Mouse (Mus musculus) midbrain, postnatal 0 days (tissue): ENCODE results near the gene Dpp9. TPM values are rescaled to one million over a fixed set of nuclear protein-coding genes. Genes with fewer than 3 reads are reported as not detected.

Experiments used
- ATAC-seq: fragments of 200-750 bp; cut with Nextera tagmentation; 2 replicates; pipeline ENCODE4 v1.8.0; 2017; ENCODE audit warnings: moderate number of reproducible peaks, mild to moderate bottlenecking, moderate TSS enrichment, moderate library complexity; ENCODE audit not compliant: low FRiP score
- DNase-seq: peaks from one replicate; pipeline ENCODE4 v3.0.0-alpha.2; 2015; ENCODE audit warnings: low spot score
- H3K27ac ChIP-seq: fragments of 300-500 bp; sonication (generic); 2 replicates; pipeline ENCODE4 v1.5.1; 2014; ENCODE audit warnings: low read depth, mild to moderate bottlenecking, low read length, mixed read lengths
- H3K27me3 ChIP-seq: fragments of 300-500 bp; sonication (generic); 2 replicates; pipeline ENCODE4 v1.6.1; 2014; ENCODE audit warnings: low read length, control low read depth, mixed read lengths; ENCODE audit not compliant: insufficient read depth
- H3K36me3 ChIP-seq: fragments of 300-500 bp; sonication (generic); 2 replicates; pipeline ENCODE4 v1.6.1; 2014; ENCODE audit warnings: low read length, control low read depth, mixed read lengths; ENCODE audit not compliant: insufficient read depth
- H3K4me1 ChIP-seq: fragments of 300-500 bp; sonication (generic); 2 replicates; pipeline ENCODE4 v1.6.1; 2014; ENCODE audit warnings: mild to moderate bottlenecking, control low read depth, antibody characterized with exemption, low read length, mixed read lengths; ENCODE audit not compliant: insufficient read depth
- H3K4me2 ChIP-seq: fragments of 300-500 bp; sonication (generic); 2 replicates; pipeline ENCODE4 v1.6.1; 2014; ENCODE audit warnings: low read depth, mild to moderate bottlenecking, low read length, mixed read lengths; ENCODE audit not compliant: poor library complexity, severe bottlenecking
- H3K4me3 ChIP-seq: fragments of 300-500 bp; sonication (generic); 2 replicates; pipeline ENCODE4 v1.5.1; 2014; ENCODE audit warnings: low read depth, mild to moderate bottlenecking, low read length, moderate library complexity
- H3K9ac ChIP-seq: fragments of 300-500 bp; sonication (generic); replicated peaks from 2 replicates; pipeline ENCODE4 v1.6.1; 2014; ENCODE audit warnings: mild to moderate bottlenecking, low read length, moderate library complexity, mixed read lengths; ENCODE audit not compliant: poor library complexity, severe bottlenecking
- H3K9me3 ChIP-seq: fragments of 300-500 bp; sonication (generic); 2 replicates; pipeline ENCODE4 v1.6.1; 2016; ENCODE audit warnings: low read length, control low read depth
- CTCF ChIP-seq: IDR thresholded peaks from 2 replicates; pipeline ENCODE4 v1.5.1; 2016; ENCODE audit warnings: antibody characterized with exemption, mild to moderate bottlenecking
- WGBS: fragments of 180-500 bp; shearing (Covaris S2); extraction: QIAGEN DNeasy Blood & Tissue Kit; methylation state at CpG from one replicate; pipeline ENCODE4 v1.1.7; 2014; 5-methylcytosine and 5-hydroxymethylcytosine counted together
- polyA plus RNA-seq: library from polyadenylated mRNA; unstranded; fragments of >200 nt; fragmentation: Nextera tagmentation; extraction: Ambion mirVana; gene quantifications from 2 replicates; pipeline ENCODE4 v1.2.1, GENCODE M21; 2015
- total RNA-seq: library from RNA; depleted of rRNA; stranded (reverse); fragments of >200 nt; gene quantifications from 2 replicates; pipeline ENCODE4 v1.2.3, GENCODE M21; 2014

Dpp9 gene
- total and polyA plus RNA-seq, 2 experiments from 2014 or later = 19.4 to 24.6 TPM

GRCm38 (mm10) chr17:56208821-56209220, 9.9 kb downstream of the Dpp9 start:
- 88% methylated on average over 3 of the region's 3 CpGs for WGBS
- no peak overlapping the region for H3K27ac ChIP-seq
- DNase-seq = no peak
- H3K36me3 ChIP-seq = peaks cover 86% of the 10 kb centered on the region
- no peak for ATAC-seq
- no peak overlapping the region for H3K4me2 ChIP-seq
- H3K9me3 ChIP-seq = no peaks in the 10 kb centered on the region
- no peaks in the 10 kb centered on the region for H3K4me1 ChIP-seq
- H3K9ac ChIP-seq = no peak overlapping the region
- H3K27me3 ChIP-seq = no peaks in the 10 kb centered on the region
- no peak for TF ChIP-seq CTCF
- H3K4me3 ChIP-seq = no peak overlapping the region

- Histone ChIP-seq H3K4me1 (no peaks in the 10 kb centered on the region), H3K9ac (no peak overlapping the region), H3K36me3 (peaks cover 94% of the 10 kb centered on the region), H3K27me3 (no peaks in the 10 kb centered on the region), H3K4me2 (no peak overlapping the region), H3K27ac (no peak overlapping the region), H3K4me3 (no peak overlapping the region), H3K9me3 (no peaks in the 10 kb centered on the region)
- WGBS = 95% methylated on average over 9 of the region's 9 CpGs
- no peak for TF ChIP-seq CTCF
- no peak for ATAC-seq
- DNase-seq = no peak
Observed at GRCm38 (mm10) chr17:56207963-56208530, 10.7 kb downstream of the Dpp9 start.

- WGBS = 79% methylated on average over 6 of the region's 6 CpGs
- no peak for ATAC-seq
- no peak for TF ChIP-seq CTCF
- no peak overlapping the region for H3K4me3 ChIP-seq
- no peaks in the 10 kb centered on the region for H3K9me3 ChIP-seq
- H3K36me3 ChIP-seq = peaks cover 98% of the 10 kb centered on the region
- no peaks in the 10 kb centered on the region for H3K27me3 ChIP-seq
- H3K4me1 ChIP-seq = no peaks in the 10 kb centered on the region
- DNase-seq = no peak
- no peak overlapping the region for H3K9ac ChIP-seq
- no peak overlapping the region for H3K4me2 ChIP-seq
- no peak overlapping the region for H3K27ac ChIP-seq
Observed at GRCm38 (mm10) chr17:56206986-56207674, 11.6 kb downstream of the Dpp9 start.

DNA sequence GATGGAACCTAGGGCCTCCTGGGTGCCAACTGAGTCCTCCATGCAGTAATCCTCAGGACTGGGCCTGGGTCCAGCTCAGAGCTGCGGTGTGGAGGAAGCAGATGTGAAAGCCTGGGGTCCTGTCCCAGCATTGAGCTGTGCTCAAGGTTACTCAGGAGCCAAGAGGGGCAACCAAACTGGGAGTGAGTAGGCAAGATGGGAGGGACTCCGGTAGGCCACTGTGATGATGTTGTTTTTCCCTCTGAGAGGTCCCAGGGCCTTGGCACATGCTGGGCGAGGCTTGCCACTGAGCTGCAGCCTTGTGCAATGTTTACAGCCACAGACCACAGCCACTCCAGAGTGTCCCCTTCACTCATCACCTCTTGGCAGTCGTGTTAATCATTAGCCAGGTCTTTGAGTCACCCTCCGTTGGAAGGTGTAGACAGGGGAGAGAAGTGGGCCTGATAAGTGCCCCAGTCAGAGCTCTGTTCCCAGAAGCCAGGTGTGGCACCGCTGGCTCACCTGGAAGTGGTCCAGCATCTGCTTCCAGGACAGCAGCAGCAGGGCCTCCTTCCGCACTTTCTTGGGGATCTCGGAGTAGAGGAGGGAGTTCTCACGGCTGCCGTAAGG, 12.3 kb downstream of the Dpp9 start:
- H3K36me3 ChIP-seq = peaks cover 100% of the 10 kb centered on the region
- WGBS = 92% methylated on average over 10 of the region's 10 CpGs
- H3K4me1 ChIP-seq = no peaks in the 10 kb centered on the region
- TF ChIP-seq CTCF = no peak
- no peaks in the 10 kb centered on the region for H3K9me3 ChIP-seq
- no peak overlapping the region for H3K4me3 ChIP-seq
- ATAC-seq = no peak
- no peak overlapping the region for H3K4me2 ChIP-seq
- H3K27ac ChIP-seq = no peak overlapping the region
- H3K27me3 ChIP-seq = no peaks in the 10 kb centered on the region
- no peak overlapping the region for H3K9ac ChIP-seq
- DNase-seq = no peak

GRCm38 (mm10) chr17:56203729-56204128, 15.0 kb downstream of the Dpp9 start:
- no peak for ATAC-seq

DNA sequence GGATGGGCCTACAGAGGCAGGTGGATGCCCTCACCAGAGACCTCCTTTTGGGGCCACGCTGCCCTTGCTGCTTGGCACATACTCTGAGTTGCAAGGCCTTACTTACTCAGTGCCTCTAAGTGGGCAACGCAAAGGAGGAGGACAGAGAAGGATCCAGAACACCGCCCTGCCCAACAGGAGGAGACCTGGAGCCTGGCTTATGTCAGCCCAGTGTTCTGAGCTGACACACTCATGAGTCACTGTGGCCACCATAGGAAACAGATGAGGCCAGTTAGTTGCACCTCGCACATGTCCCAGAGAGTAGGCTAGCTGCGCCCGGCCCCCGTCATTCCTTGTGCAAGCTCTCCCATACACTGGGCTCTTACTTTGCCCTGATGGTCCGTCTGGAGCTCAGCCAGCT, 16.2 kb downstream of the Dpp9 start:
- H3K4me2 ChIP-seq = no peak overlapping the region
- DNase-seq (no peak), ATAC-seq (no peak)
- no peak for TF ChIP-seq CTCF
- no peak overlapping the region for H3K9ac ChIP-seq
- no peak overlapping the region for H3K4me3 ChIP-seq
- H3K36me3 ChIP-seq = peaks cover 92% of the 10 kb centered on the region
- no peak overlapping the region for H3K27ac ChIP-seq
- H3K9me3 ChIP-seq = no peaks in the 10 kb centered on the region
- 94% methylated on average over 8 of the region's 8 CpGs for WGBS
- H3K4me1 ChIP-seq = no peaks in the 10 kb centered on the region
- H3K27me3 ChIP-seq = no peaks in the 10 kb centered on the region

More at GRCm38 (mm10) chr17:56203729-56204128, 15.0 kb downstream of the Dpp9 start:
- TF ChIP-seq CTCF = peak; percentile 54
- Histone ChIP-seq H3K27me3 (no peaks in the 10 kb centered on the region), H3K27ac (no peak overlapping the region), H3K4me3 (no peak overlapping the region), H3K36me3 (peaks cover 92% of the 10 kb centered on the region), H3K4me2 (no peak overlapping the region), H3K9ac (no peak overlapping the region), H3K4me1 (no peaks in the 10 kb centered on the region), H3K9me3 (no peaks in the 10 kb centered on the region)
- no peak for DNase-seq
- 66% methylated on average over 3 of the region's 3 CpGs for WGBS
